Mouse (Mus musculus) CH12.LX (cell line): ENCODE results near the gene Washc2. TPM values are rescaled to one million over a fixed set of nuclear protein-coding genes. Genes with fewer than 3 reads are reported as not detected.

Experiments used
- DNase-seq: peaks from one replicate; pipeline ENCODE4 v3.0.0-alpha.2; 2013; ENCODE audit errors: extremely low read depth
- H3K27ac ChIP-seq: 2 replicates; pipeline ENCODE4 v1.5.1; 2012; ENCODE audit warnings: low read depth, mild to moderate bottlenecking, control low read depth, moderate library complexity; ENCODE audit not compliant: insufficient read depth
- H3K27me3 ChIP-seq: replicated peaks from 2 replicates; pipeline ENCODE3; 2012; ENCODE audit warnings: inconsistent platforms
- H3K36me3 ChIP-seq, 2 experiments: replicated peaks in 1 of 2; 2 replicates each; pipeline versions ENCODE3 to v1.6.1; 2012; ENCODE audit warnings: inconsistent platforms in 1 of 2, low read length in 1 of 2, mild to moderate bottlenecking in 1 of 2, mixed read lengths in 1 of 2, moderate library complexity in 1 of 2; ENCODE audit not compliant: control insufficient read depth in 1 of 2, insufficient read depth in 1 of 2
- H3K4me1 ChIP-seq, 2 experiments: 2 replicates each; pipeline ENCODE4 v1.6.1; 2012; ENCODE audit warnings: inconsistent platforms in 1 of 2, moderate library complexity in 1 of 2; ENCODE audit not compliant: insufficient read depth in 2 of 2, control insufficient read depth in 1 of 2
- H3K4me2 ChIP-seq: 2 replicates; pipeline ENCODE4 v1.6.1; 2012; ENCODE audit warnings: low read depth, mild to moderate bottlenecking, control low read depth; ENCODE audit not compliant: poor library complexity, insufficient read depth, severe bottlenecking
- H3K4me3 ChIP-seq, 3 experiments: fragments of 150-350 bp in 1 of 3; sonication (generic) in 1 of 3; replicated peaks in 1 of 3; 2 replicates each; pipeline versions ENCODE3 to v1.5.1; 2011 to 2012; ENCODE audit warnings: low read depth in 2 of 3, low read length in 2 of 3, mild to moderate bottlenecking in 2 of 3, moderate library complexity in 2 of 3, control low read depth in 1 of 3, improper control_type of control experiment in 1 of 3, inconsistent platforms in 1 of 3, mixed read lengths in 1 of 3; ENCODE audit not compliant: poor library complexity in 1 of 3
- H3K79me2 ChIP-seq: replicated peaks from 2 replicates; pipeline ENCODE4 v1.6.1; 2012; ENCODE audit warnings: mild to moderate bottlenecking, moderate library complexity; ENCODE audit not compliant: control insufficient read depth, poor library complexity, insufficient read depth, severe bottlenecking; ENCODE audit errors: extremely low read depth
- H3K9ac ChIP-seq: 2 replicates; pipeline ENCODE4 v1.6.1; 2012; ENCODE audit warnings: low read depth, mild to moderate bottlenecking, control low read depth, moderate library complexity; ENCODE audit not compliant: insufficient read depth
- H3K9me3 ChIP-seq: replicated peaks from 2 replicates; pipeline ENCODE3; 2012; ENCODE audit warnings: low read length, inconsistent platforms, mixed read lengths
- BHLHE40 ChIP-seq: IDR thresholded peaks from 2 replicates; pipeline ENCODE4 v1.6.1; 2011; ENCODE audit warnings: mild to moderate bottlenecking, low read depth, low read length, improper control_type of control experiment
- CTCF ChIP-seq, 2 experiments: IDR thresholded peaks in 1 of 2; conservative IDR thresholded peaks in 1 of 2; 2 replicates each; pipeline ENCODE4 v1.5.1; 2011 to 2012; ENCODE audit warnings: low read depth in 2 of 2, low read length in 2 of 2, improper control_type of control experiment in 1 of 2, inconsistent platforms in 1 of 2, mild to moderate bottlenecking in 1 of 2, moderate library complexity in 1 of 2
- EP300 ChIP-seq: IDR thresholded peaks from 2 replicates; pipeline ENCODE4 v1.6.1; 2011; ENCODE audit warnings: low read length, improper control_type of control experiment
- JUN ChIP-seq: IDR thresholded peaks from 2 replicates; pipeline ENCODE4 v1.6.1; 2011; ENCODE audit warnings: low read depth, mild to moderate bottlenecking, low read length, improper control_type of control experiment, moderate library complexity; ENCODE audit not compliant: insufficient read depth
- MAZ ChIP-seq: IDR thresholded peaks from 2 replicates; pipeline ENCODE4 v1.6.1; 2012; ENCODE audit warnings: low read depth, mild to moderate bottlenecking, inconsistent platforms, low read length, improper control_type of control experiment, moderate library complexity
- MEF2A ChIP-seq: IDR thresholded peaks from 2 replicates; pipeline ENCODE4 v1.6.1; 2014; ENCODE audit warnings: low read depth, mild to moderate bottlenecking, inconsistent platforms, low read length, improper control_type of control experiment, borderline replicate concordance
- MXI1 ChIP-seq: IDR thresholded peaks from 2 replicates; pipeline ENCODE4 v1.6.1; 2011; ENCODE audit warnings: mild to moderate bottlenecking, low read depth, low read length, improper control_type of control experiment
- MYC ChIP-seq: IDR thresholded peaks from 2 replicates; pipeline ENCODE4 v1.6.1; 2011; ENCODE audit warnings: low read depth, mild to moderate bottlenecking, improper control_type of control experiment, low read length
- NELFE ChIP-seq: IDR thresholded peaks from 2 replicates; pipeline ENCODE4 v1.6.1; 2011; ENCODE audit warnings: low read depth, low read length, improper control_type of control experiment
- PAX5 ChIP-seq: IDR thresholded peaks from 2 replicates; pipeline ENCODE4 v1.6.1; 2012; ENCODE audit warnings: low read length, inconsistent platforms, mixed read lengths
- POLR2A ChIP-seq: IDR thresholded peaks from 2 replicates; pipeline ENCODE4 v1.6.1; 2011; ENCODE audit warnings: low read depth, mild to moderate bottlenecking, improper control_type of control experiment, low read length
- RAD21 ChIP-seq: IDR thresholded peaks from 2 replicates; pipeline ENCODE4 v1.6.1; 2011; ENCODE audit warnings: low read depth, mild to moderate bottlenecking, low read length, improper control_type of control experiment, moderate library complexity
- SIN3A ChIP-seq: IDR thresholded peaks from 2 replicates; pipeline ENCODE4 v1.6.1; 2012; ENCODE audit warnings: low read length, improper control_type of control experiment, inconsistent platforms
- SMC3 ChIP-seq: IDR thresholded peaks from 2 replicates; pipeline ENCODE4 v1.6.1; 2011; ENCODE audit warnings: low read depth, low read length, improper control_type of control experiment
- TBP ChIP-seq: conservative IDR thresholded peaks from 2 replicates; pipeline ENCODE4 v1.6.1; 2011; ENCODE audit warnings: low read depth, low read length, improper control_type of control experiment
- TCF12 ChIP-seq: IDR thresholded peaks from 2 replicates; pipeline ENCODE4 v1.6.1; 2014; ENCODE audit warnings: low read depth, mild to moderate bottlenecking, inconsistent platforms, low read length, improper control_type of control experiment
- USF2 ChIP-seq: conservative IDR thresholded peaks from 2 replicates; pipeline ENCODE4 v1.6.1; 2011; ENCODE audit warnings: low read depth, low read length, improper control_type of control experiment
- ZC3H11A ChIP-seq: IDR thresholded peaks from 2 replicates; pipeline ENCODE4 v1.6.1; 2012; ENCODE audit warnings: low read depth, mild to moderate bottlenecking, inconsistent platforms, low read length, improper control_type of control experiment
- ZMIZ1 ChIP-seq: IDR thresholded peaks from 2 replicates; pipeline ENCODE4 v1.6.1; 2012; ENCODE audit warnings: low read depth, mild to moderate bottlenecking, inconsistent platforms, low read length, improper control_type of control experiment
- ZNF384 ChIP-seq: IDR thresholded peaks from 2 replicates; pipeline ENCODE4 v1.6.1; 2012; ENCODE audit warnings: low read depth, low read length, improper control_type of control experiment, inconsistent platforms
- dilution Hi-C: fragments of 300-500 bp; cut with MboI; formaldehyde crosslinking; loops from 2 replicates; pipeline ENCODE4 v1.14.3; 2020; ENCODE audit warnings: low sequenced_read_pairs; ENCODE audit not compliant: extremely low pct_unique_long_range_greater_than_20kb, extremely low pct_ligation_motif_present
- in situ Hi-C: fragments of 300-500 bp; cut with MboI; formaldehyde crosslinking; loops from 3 replicates; pipeline ENCODE4 v1.14.3; 2019; ENCODE audit warnings: low sequenced_read_pairs, low pct_ligation_motif_present, low pct_unique_long_range_greater_than_20kb, mixed read lengths
- polyA plus RNA-seq: library from polyadenylated mRNA; unstranded; fragments of >175 nt; gene quantifications from 2 replicates; pipeline ENCODE4 v1.2.1, GENCODE M21; 2012; ENCODE audit warnings: low read depth; ENCODE audit not compliant: insufficient read length
- total RNA-seq, 2 experiments: library from RNA; depleted of rRNA; stranded (reverse); fragments of 300-350 nt in 1 of 2; fragments of >200 nt in 1 of 2; gene quantifications; 2 replicates each; pipeline ENCODE4 v1.2.3; 2012 to 2014

The Washc2 gene
- total and polyA plus RNA-seq, 3 experiments = 37.3 to 51.7 (median 37.4) TPM

- TF ChIP-seq ZNF384 = no peak
Observed at GRCm38 (mm10) chr6:116193394-116194393, 14.1 kb upstream of the Washc2 start, which contains the start of gene Tmcc1 (continued).

GRCm38 (mm10) chr6:116195811-116196210 lies 12.0 kb upstream of the Washc2 start:
- H3K9ac ChIP-seq = no peak overlapping the region
- dilution Hi-C loops = no loop called here
- no peaks in the 10 kb centered on the region for H3K27me3 ChIP-seq
- DNase-seq = no peak
- H3K36me3 ChIP-seq = no peaks in the 10 kb centered on the region
- in situ Hi-C loops = no loop called here
- no peak overlapping the region for H3K4me2 ChIP-seq
- no peaks in the 10 kb centered on the region for H3K9me3 ChIP-seq
- TF ChIP-seq MEF2A (no peak), ZC3H11A (no peak), USF2 (no peak), POLR2A (no peak), BHLHE40 (no peak), EP300 (no peak), MYC (no peak), TCF12 (no peak), ZMIZ1 (no peak)
- peaks cover 4 to 31% of the 10 kb centered on the region in 2 experiments; a peak in 3 of 4 replicates for H3K4me1 ChIP-seq
- H3K4me3 ChIP-seq = no peak overlapping the region
- H3K27ac ChIP-seq = no peak overlapping the region
- H3K79me2 ChIP-seq = 0 out of 2 replicates have a peak, but pooled peaks cover 3% of the 10 kb centered on the region

GRCm38 (mm10) chr6:116198173-116198572 lies 9.7 kb upstream of the Washc2 start:
- no peaks in the 10 kb centered on the region for H3K9me3 ChIP-seq
- H3K27me3 ChIP-seq = no peaks in the 10 kb centered on the region
- no peak overlapping the region for H3K4me3 ChIP-seq
- in situ Hi-C loops (no loop called here), dilution Hi-C loops (no loop called here)
- no peak overlapping the region for H3K27ac ChIP-seq
- H3K9ac ChIP-seq = no peak overlapping the region
- no peaks in the 10 kb centered on the region for H3K36me3 ChIP-seq
- DNase-seq = peak; percentile 60
- no peaks in the 10 kb centered on the region for H3K79me2 ChIP-seq
- H3K4me1 ChIP-seq = peaks cover 4 to 28% of the 10 kb centered on the region in 2 experiments; a peak in 3 of 4 replicates
- peak overlapping the region; percentile 54 for H3K4me2 ChIP-seq
- peak; percentile 47 to 72; a peak in 3 of 4 replicates for TF ChIP-seq CTCF (conservative IDR thresholded peaks at IDR 0.05 in 1 of 2, IDR thresholded peaks at IDR 0.05 in 1 of 2; ENCODE audit: low read depth in 2 of 2, low read length in 2 of 2)
- no peak for TF ChIP-seq SIN3A
- no peak for TF ChIP-seq NELFE
- no peak for TF ChIP-seq TBP
- TF ChIP-seq PAX5 = no peak
- peak; percentile 68 for TF ChIP-seq RAD21
- TF ChIP-seq JUN = no peak
- no peak for TF ChIP-seq MAZ
- no peak for TF ChIP-seq EP300
- no peak for TF ChIP-seq MXI1
- no peak for TF ChIP-seq ZNF384
- peak; percentile 52 for TF ChIP-seq SMC3
